Mouse (Mus musculus) cerebellum, adult 11 months (tissue): ENCODE results near the gene Rit1.
A peak's percentile ranks its signal among the peaks of the same experiment; 100 is the strongest.
"Not testable (repeated sequence)": the region's sequence is repeated elsewhere in the genome, so short reads cannot be mapped to it uniquely, and the experiment has no call there.

Experiments
- DNase-seq: peaks from one replicate; pipeline ENCODE4 v3.0.0; 2022

Rit1 gene

GRCm38 (mm10) chr3:88716399-88717197 is at the start of gene Rit1:
Gene Rit1 (plus strand): TSS chr3:88716838.
- DNase-seq: peak; percentile 77

GRCm38 (mm10) chr3:88677399-88677798 is 39.2 kb upstream of the Rit1 start:
- DNase-seq: peak; percentile 70

GRCm38 (mm10) chr3:88683814-88684213 is 32.8 kb upstream of the Rit1 start:
- DNase-seq: no peak

GRCm38 (mm10) chr3:88684236-88684979 is 32.2 kb upstream of the Rit1 start:
- no peak for DNase-seq

- DNase-seq: peak; percentile 93
These were observed 31.4 kb upstream of the Rit1 start, which contains the start of gene Khdc4 for GRCm38 (mm10) chr3:88684980-88685941. Gene Khdc4 (plus strand): TSS chr3:88685803.

DNA sequence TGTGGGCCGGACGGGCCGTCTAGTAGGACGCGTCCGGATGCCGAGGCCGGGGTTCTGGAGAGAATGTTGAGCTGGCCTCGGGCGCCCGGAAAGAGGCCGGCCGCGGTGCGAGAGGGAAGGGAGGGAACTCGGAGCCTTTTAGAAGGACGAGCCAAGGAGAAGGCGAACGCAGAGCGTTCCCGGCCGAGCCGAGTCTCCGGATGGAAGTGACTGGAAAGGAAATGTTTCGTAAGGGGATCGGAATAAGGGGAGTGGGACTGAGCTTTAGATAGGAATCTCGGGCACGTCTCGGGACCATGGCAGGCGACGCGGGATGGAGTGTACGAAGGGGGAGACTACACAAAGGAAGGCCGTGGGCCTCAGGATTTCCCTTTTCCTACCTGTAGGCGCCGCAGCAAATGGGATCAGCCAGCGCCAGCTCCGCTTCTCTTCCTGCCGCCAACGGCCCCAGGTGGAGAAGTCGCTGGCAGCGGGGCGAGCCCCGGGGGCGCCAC is 30.6 kb upstream of the Rit1 start:
- peak; percentile 38 for DNase-seq

DNA sequence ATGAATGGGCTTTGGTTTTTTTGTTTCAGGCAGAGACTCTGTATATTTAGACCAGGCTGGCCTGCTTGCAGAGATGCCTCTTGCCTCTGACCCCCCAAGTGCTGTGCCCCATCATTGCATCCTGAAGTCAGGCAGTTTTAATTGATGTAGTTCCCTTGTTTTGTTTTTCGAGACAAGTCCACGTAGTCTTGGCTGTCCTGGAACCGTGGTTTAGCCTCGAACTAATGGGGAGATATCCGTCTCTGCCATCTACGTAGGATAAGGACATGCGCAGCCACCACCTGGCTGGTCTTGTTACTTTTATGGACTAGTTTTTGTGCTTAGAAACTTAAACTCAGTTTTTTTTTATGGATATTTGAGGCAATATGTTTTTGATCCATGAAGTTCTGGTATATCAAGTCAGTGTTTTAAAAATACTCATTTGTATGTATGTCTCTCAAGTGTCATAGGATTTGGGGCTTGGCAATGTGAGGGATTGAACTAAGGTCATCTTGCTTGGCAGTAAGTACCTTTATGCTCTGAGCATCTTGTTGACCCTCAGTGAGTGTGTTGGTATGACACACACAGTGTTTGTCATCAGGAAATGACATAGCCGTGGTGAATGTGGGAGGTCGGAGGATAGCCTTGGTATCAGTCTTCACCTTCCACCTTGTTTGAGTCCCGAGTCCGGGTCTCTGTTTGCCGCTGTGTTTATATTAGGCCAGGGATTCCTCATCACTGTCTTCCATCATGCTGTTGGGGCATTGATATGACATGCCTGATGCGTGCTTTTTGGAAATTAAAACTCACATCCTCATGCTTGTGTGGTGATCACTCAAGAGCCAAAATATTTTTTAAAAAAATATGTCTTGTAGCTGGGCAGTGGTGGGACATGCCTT is 29.7 kb upstream of the Rit1 start:
- peak; percentile 8 for DNase-seq

- no peak for DNase-seq
These were observed 27.6 kb upstream of the Rit1 start for GRCm38 (mm10) chr3:88689079-88689478.

- no peak for DNase-seq
These were observed 21.1 kb upstream of the Rit1 start for GRCm38 (mm10) chr3:88695545-88695944.

- DNase-seq: no peak
These were observed 18.6 kb upstream of the Rit1 start for GRCm38 (mm10) chr3:88698051-88698450.

DNA sequence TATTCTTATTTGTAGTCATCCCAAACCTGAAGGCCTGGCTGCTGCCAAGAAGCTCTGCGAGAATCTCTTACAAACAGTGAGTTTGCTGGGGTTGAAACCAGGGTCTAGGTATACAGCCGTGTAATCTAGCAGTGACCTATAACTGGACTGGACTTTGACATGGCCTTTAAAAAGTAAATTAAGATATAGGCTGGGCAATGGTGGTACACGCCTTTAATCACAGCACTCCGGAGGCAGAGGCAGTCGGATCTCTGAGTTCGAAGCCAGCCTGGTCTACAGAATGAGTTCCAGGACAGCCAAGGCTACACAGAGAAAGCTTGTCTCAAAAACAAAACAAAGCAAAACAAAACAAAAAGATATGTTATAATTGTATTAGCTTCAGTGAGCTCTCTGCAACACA is 17.8 kb upstream of the Rit1 start:
- DNase-seq: no peak

GRCm38 (mm10) chr3:88700247-88700646 is 16.4 kb upstream of the Rit1 start:
- DNase-seq: no peak

- no peak for DNase-seq
These were observed 15.4 kb upstream of the Rit1 start for GRCm38 (mm10) chr3:88701222-88701621.

- DNase-seq: no peak
These were observed 2.9 kb upstream of the Rit1 start for GRCm38 (mm10) chr3:88713709-88714108.

- no peak for DNase-seq
These were observed 1.9 kb upstream of the Rit1 start for GRCm38 (mm10) chr3:88714725-88715124.

- DNase-seq: not testable (repeated sequence)
These were observed 922 bp upstream of the Rit1 start for GRCm38 (mm10) chr3:88715716-88716115.

DNA sequence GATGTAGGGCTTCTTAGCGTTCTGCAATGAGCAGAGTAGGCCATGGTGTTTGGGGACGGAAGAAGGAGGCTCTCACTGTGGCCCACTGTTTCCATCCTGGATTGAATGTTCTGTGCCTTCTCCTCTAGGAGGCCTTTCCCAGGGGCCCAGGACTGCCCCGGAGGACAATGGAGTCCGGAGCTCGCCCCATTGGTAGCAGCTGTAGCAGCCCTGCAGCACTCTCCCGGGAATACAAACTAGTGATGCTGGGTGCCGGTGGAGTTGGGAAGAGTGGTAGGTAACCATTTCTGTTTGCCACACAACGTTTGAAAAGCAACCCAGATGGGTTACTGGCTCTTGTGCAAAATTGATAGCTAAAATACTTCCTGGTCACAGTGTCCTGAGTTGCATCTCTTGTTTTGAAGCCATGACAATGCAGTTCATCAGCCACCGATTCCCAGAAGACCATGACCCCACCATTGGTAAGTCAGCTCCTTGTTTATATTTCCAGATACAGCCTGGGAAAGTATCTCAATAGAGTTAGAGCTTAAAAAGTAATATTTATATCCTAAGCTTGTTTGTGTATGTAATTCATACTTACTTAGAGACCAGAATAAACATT is 660 bp downstream of the Rit1 start:
- no peak for DNase-seq

GRCm38 (mm10) chr3:88717831-88718230 is 1.2 kb downstream of the Rit1 start:
- no peak for DNase-seq

- DNase-seq: no peak
These were observed 2.5 kb downstream of the Rit1 start for GRCm38 (mm10) chr3:88719098-88719497.

DNA sequence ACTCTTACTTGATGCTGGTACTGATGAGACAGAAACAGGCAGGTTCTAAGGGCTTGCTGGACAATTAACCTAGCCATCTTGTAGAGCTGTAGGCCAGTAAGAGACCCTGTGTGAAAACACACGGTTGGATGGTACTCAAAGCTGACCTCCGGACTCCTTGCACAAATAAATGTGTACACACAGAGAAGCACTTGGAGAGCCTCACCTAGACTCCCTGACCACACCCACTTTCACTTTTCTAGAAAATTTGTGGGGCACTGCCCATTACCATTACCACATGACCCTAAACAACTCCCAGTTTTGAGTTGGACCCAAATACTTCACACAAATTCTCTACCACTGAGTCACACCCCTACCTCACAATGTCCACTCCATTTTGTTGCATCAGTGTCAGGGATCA is 19.9 kb downstream of the Rit1 start:
- no peak for DNase-seq

- peak; percentile 34 for DNase-seq
These were observed 22.0 kb downstream of the Rit1 start for GRCm38 (mm10) chr3:88738641-88739040.
